Mouse (Mus musculus) embryo, embryonic 10.5 days (tissue): Measurements from ENCODE around the gene Kcnj1.

Source experiments
- DNase-seq: peaks from one replicate; pipeline ENCODE4 v3.0.0-alpha.2; 2015; ENCODE audit warnings: low spot score

Kcnj1 gene

DNA sequence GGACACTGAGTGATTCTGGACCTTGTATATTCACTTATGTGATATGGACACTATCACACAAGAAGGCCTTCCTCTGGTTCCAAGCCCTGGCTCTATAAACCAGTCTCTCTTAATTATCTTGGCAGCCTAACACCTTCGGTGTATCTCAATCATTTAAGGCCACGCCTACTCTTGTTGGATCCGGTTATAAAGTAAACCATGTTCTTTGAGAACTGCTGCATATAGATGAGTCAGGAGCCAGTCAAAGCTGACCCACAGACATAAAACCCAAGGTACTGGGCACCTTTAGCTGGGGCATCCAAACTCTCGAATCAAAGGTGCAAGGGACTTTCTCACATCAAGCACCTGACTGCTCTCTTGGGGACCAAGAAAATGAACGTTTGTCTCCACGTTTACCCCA lies at the start of gene Kcnj1:
TSS of gene Kcnj1 (plus strand) at position 292 of the 400 bp plus-strand sequence.
- no peak for DNase-seq

DNA sequence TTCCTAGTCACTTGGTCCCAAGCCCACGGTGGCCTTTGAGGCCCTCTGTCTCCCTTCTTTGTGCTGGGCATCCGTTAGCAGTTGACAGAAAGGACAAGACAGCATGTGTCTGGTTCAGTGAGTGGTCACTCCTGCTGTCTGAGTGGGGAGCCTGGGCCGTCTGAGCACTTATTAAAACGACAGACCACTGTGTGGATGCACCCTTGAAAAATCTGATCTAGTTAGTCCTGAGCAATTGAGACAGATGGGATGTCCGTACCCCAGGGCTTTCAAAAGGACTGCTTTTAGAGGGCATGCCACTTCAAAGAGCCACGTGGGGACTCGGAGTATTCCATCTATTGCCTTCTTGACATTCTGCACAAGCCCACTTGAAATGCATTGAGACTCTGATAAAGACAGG lies 48.7 kb upstream of the Kcnj1 start:
- no peak for DNase-seq

- no peak for DNase-seq
Observed at GRCm38 (mm10) chr9:32328777-32329176, 43.5 kb upstream of the Kcnj1 start.

DNA sequence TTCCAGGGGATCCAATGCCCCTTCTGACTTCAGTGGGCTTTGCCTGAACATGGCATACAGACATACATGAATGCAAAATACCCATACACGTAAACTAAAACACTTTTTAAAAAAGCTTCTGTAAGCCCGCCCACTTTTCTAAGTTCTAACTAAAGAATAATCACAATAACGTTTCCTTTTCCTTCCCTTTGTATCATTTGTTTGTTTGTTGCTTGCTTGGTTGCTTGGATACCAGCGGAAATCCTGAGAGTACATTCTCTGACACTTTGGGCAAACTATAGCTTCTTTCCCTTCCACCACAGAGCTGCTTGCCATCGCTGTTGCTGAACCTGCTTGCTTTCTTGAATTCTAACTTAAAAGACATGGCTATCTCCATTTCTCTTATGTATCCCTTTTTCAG lies 41.1 kb upstream of the Kcnj1 start:
- DNase-seq, result no peak

GRCm38 (mm10) chr9:32335389-32336150 lies 36.7 kb upstream of the Kcnj1 start:
- DNase-seq, result no peak

DNA sequence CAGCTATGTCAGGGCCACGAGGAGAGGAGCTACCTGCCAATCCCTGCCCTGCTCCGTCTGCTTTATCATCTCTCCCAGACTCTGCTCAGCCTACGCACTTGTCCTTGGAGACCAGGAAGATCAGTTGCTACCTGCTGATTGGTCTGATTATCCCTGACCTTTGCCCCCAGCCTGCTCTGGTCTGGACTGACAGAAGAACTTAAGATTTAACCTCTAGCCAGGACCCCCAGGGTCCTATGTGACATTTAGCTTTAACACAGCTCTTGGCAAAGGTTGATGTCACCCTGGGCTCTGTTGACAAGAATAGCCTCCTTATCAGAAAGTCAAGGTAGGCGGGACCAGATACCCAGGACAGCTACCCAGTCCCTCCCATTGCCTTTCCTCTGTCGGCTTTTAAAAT lies 31.5 kb upstream of the Kcnj1 start:
- no peak for DNase-seq

GRCm38 (mm10) chr9:32342929-32343328 lies 29.4 kb upstream of the Kcnj1 start:
- no peak for DNase-seq

DNA sequence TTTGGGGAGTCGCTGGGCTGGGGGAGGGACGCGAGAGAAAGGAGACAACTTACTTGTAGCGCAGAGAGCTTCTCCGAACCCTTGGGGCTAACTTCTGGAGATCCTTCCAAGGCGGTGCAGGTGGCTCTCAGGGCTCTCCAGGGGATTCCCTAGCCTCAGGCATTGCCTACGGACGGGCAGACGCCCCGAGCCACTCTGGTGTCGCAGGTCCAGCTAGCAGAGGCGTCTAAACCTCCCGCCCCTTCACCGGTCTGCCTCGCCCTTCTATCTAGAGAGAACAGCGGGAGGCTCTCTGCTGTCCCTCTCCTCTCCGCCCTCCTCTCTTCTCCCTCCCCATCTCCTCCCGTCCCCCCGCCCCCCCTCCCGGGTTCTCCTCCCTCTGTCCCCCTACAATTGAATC lies 28.2 kb upstream of the Kcnj1 start, which contains the start of gene Kcnj5:
TSS of gene Kcnj5 (minus strand) at position 300 of the 400 bp plus-strand sequence.
- peak; percentile 46 for DNase-seq

DNA sequence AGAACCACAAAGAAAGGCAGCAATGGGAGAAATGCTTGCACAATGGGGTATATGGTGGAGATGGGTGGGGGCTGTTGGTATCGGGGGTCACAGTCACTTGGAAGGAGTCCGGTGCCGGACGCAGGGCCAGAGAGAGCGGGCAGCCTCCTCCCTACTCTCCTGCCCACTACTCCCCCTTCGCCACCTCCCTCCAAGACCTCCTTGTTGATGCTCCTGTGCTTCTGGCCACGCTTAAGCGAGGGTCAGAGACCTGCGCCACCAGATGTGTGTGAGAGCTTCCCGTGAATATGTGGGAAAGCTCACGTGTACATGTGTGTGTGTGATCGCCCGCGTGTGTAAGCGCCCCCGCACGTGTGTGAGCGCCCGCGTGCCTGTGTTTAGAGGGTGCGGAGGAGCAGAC lies 27.8 kb upstream of the Kcnj1 start:
- no peak for DNase-seq

GRCm38 (mm10) chr9:32348096-32348495 lies 24.2 kb upstream of the Kcnj1 start:
- DNase-seq, result no peak

- DNase-seq, result no peak
Observed at GRCm38 (mm10) chr9:32349344-32349743, 22.9 kb upstream of the Kcnj1 start.

GRCm38 (mm10) chr9:32350332-32350731 lies 22.0 kb upstream of the Kcnj1 start:
- peak; percentile 85 for DNase-seq

- no peak for DNase-seq
Observed at GRCm38 (mm10) chr9:32360770-32361169, 11.5 kb upstream of the Kcnj1 start.

GRCm38 (mm10) chr9:32368812-32369211 lies 3.5 kb upstream of the Kcnj1 start:
- DNase-seq, result no peak

- no peak for DNase-seq
Observed at GRCm38 (mm10) chr9:32369388-32369787, 2.9 kb upstream of the Kcnj1 start.

- DNase-seq, result no peak
Observed at GRCm38 (mm10) chr9:32373656-32374055, 1.4 kb downstream of the Kcnj1 start.

GRCm38 (mm10) chr9:32376031-32376430 lies 3.7 kb downstream of the Kcnj1 start:
- DNase-seq, result no peak

DNA sequence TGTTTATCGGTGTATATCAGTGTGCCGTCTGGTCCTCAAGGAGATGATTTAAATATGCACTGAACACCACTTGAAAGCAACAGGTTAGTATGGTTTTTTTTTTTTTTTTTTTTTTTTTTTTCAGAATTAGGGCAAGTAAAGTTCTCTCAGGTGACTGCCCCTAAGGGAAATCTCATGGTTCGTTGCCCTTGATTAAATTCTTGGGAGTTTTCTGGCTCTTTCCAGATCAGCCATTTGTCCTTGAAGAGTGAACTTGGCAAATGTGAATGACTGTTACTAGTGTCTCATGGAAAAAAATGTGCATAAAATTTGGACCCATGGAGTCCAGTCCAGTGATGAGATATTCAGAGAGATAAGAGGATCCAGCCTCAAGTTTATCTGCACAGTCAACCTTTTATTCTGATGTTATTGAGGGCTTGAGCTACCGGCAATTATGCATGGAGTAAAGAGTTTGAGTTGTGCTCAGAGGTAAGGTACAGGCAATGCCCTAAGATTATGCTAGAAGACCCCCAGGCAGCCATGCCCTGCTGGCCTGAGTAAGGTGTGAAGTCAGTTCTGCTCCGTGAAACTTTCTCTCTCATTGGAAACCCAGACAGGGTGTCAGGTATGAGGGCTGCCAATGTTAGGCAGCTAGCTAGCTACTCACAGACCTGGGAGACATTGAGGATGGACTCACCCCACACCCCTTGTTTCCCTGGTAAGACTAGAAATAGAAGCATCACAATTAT lies 4.7 kb downstream of the Kcnj1 start:
- DNase-seq, result no peak

DNA sequence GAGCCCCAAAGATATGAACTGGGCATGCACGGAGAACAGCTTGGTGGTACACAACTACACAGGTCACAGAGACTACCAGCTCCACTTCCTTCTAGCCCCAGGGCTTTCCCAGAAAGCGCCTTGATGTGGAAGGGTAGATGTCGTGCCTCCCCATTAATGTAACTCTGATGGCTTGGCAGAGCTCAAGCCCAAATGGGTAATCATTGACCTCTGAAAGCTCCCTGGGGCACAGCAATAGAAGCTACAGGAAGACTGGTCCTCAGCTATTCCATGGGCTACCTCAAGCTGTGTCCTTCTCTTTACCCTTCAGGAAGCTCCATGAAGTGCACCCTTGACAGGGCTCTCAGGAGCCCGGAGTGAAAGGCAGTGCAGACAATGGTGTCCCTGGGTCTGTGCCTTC lies 12.6 kb downstream of the Kcnj1 start:
- DNase-seq, result no peak

DNA sequence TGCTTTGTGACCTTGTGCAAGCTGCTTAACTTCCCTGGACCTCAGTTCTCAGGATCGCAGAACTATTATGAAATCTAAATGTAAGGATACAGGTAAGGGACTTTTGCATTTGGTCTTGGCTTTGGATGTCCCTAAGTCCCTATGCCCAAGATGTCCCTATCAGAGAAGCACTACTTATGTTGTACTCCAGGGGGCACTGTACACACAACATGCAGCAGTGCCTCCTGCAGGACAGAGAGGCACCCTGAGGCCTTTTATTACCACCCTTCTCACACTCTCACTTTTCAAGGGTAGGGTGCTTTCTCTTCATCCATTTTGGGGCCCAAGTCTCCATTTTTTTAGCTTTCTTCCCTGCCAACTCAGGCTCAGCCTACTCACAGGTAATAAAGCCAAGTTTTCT lies 15.8 kb downstream of the Kcnj1 start:
- DNase-seq, result peak; percentile 35

DNA sequence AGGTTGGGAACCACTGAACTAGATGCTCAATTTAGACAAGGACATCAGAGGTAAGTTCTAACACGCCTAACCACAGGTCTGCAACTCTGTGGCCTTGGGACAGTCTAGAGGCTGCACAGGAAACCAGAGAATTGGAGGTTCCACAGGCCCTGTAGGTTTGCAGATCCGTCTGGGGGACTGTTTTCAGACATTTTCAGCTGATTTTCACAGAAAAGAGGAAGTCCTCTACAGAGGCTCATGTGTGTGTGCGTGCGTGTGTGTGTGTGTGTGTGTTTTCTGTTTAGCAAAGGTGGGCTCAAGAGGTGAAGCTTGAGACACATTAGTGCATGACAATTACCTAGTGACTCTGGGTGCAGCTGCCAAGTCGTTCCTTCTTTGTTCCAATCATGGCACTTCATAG lies 18.8 kb downstream of the Kcnj1 start:
- no peak for DNase-seq

DNA sequence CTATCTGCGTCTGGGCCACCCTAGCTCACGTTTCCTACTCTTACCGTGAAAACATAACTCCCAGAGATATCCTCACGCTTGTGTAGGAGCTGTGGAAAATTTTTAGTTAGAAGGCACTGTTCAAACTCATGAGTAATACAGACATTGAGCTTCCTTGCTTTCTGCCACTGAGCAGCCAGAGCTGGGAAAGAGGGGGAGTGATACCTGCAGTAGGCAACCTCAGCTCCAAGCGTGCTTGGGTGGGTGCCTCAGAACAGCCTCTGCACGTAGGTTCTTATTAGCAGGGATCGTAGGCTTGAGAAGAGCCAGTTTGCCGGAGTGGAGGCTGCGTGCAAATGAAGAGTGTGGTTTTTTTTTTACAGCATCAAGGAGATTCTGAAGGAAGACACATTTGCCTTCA lies 19.4 kb downstream of the Kcnj1 start:
- DNase-seq, result no peak

- no peak for DNase-seq
Observed at GRCm38 (mm10) chr9:32392716-32393115, 20.4 kb downstream of the Kcnj1 start.

DNA sequence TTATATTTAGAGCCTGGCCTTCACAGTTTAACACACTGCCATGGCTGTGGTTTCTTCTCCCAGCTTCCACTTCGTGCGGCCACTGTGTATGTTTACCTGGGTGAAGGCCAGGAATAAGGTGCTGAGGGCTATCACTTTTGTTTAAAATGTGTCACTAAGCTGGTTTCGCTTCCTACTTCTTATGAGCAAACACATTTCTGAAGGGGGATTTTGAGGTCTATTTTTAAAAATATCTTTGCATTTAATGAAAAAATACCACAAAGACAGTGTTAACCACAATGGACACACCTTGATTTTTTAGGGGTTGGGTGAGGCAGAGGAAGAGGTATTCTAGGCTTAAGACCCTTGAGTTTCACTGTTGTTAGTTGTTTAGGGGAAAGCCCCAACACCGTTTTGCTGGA lies 22.5 kb downstream of the Kcnj1 start:
- DNase-seq, result no peak
